ENCODE assay signal across 28 mouse cellular contexts in the genomic region with DNA sequence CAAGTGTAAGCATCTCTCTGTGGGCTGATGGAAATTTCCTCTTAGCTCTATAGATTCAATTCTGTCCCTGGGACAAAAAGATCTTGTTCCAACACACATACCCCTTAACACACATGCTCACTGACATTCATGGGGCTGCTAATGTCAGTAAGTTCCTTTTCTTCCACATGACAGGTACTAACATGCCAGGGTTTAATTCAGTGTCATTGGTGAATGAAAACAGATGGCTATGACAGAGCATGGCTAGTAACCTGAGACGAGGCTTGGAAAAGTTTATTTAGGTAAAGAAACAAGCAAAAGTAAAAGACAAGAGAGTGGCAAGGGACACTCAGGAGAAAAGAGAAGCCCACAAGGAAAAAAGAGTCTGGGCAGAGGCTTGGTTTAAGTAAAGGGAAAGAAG.
"Had no signal": no experiment of that assay in that cellular context is flagged by ENCODE, and none has a peak within 500 bp of the region (broad histone marks: within the 10 kb centered on the region; RNA-seq: fewer than 3 reads in every experiment).

No protein-coding gene starts in this region.

- H3K4me3 ChIP-seq: gastrocnemius, adult 2 months; heart, adult 2 months; heart, embryonic 13.5 days; heart, embryonic 15.5 days; hindbrain, embryonic 12.5 days; intestine, embryonic 15.5 days; layer of hippocampus, adult 2 months; left cerebral cortex, adult 2 months; limb, embryonic 10.5 days; limb, embryonic 12.5 days; liver, embryonic 13.5 days; liver, embryonic 15.5 days had no signal

- H3K27me3 ChIP-seq: heart, embryonic 13.5 days; heart, embryonic 15.5 days; hindbrain, embryonic 12.5 days; intestine, embryonic 15.5 days; limb, embryonic 12.5 days; liver, embryonic 13.5 days; liver, embryonic 15.5 days had no signal

- H3K36me3 ChIP-seq: heart, embryonic 13.5 days; heart, embryonic 15.5 days; hindbrain, embryonic 12.5 days; intestine, embryonic 15.5 days; limb, embryonic 10.5 days; limb, embryonic 12.5 days; liver, embryonic 13.5 days; liver, embryonic 15.5 days had no signal

- H3K27ac ChIP-seq: gastrocnemius, adult 2 months; heart, adult 2 months; heart, embryonic 13.5 days; heart, embryonic 15.5 days; hindbrain, embryonic 12.5 days; hindbrain, embryonic 14.5 days; intestine, embryonic 15.5 days; layer of hippocampus, adult 2 months; left cerebral cortex, adult 2 months; limb, embryonic 10.5 days; limb, embryonic 12.5 days; liver, embryonic 13.5 days; liver, embryonic 15.5 days had no signal

- DNase-seq: gastrocnemius, adult 2 months; gastrocnemius, postnatal 14 days; gastrocnemius, postnatal 36 days; heart, adult 2 months; heart, postnatal 14 days; heart, postnatal 36 days; kidney, adult 18-20 months; kidney, adult 8-10 months; kidney, postnatal 10 days; kidney, postnatal 25 days; kidney, postnatal 4 days; liver; liver, embryonic 13.5 days had no signal

- H3K9me3 ChIP-seq: heart, embryonic 13.5 days; heart, embryonic 15.5 days; hindbrain, embryonic 12.5 days; intestine, embryonic 15.5 days; limb, embryonic 10.5 days; limb, embryonic 12.5 days; liver, embryonic 13.5 days; liver, embryonic 15.5 days had no signal

- ATAC-seq: hindbrain, embryonic 16.5 days; inflammation-experienced regulatory T-cells, adult 6 months; intestine, embryonic 15.5 days; intestine, postnatal 0 days had no signal

- H3K9ac ChIP-seq: heart, embryonic 13.5 days; heart, embryonic 15.5 days; hindbrain, embryonic 12.5 days; hindbrain, embryonic 14.5 days; intestine, embryonic 15.5 days; limb, embryonic 12.5 days; liver, embryonic 13.5 days; liver, embryonic 15.5 days had no signal

- H3K4me1 ChIP-seq: hindbrain, embryonic 12.5 days; limb, embryonic 12.5 days; liver, embryonic 13.5 days; liver, embryonic 15.5 days had no signal

- H3K4me2 ChIP-seq: heart, embryonic 11.5 days; heart, embryonic 13.5 days; heart, embryonic 15.5 days; hindbrain, embryonic 12.5 days; hindbrain, embryonic 14.5 days; intestine, embryonic 15.5 days; limb, embryonic 12.5 days; liver, embryonic 11.5 days; liver, embryonic 13.5 days; liver, embryonic 15.5 days had no signal
